In the genomic region with DNA sequence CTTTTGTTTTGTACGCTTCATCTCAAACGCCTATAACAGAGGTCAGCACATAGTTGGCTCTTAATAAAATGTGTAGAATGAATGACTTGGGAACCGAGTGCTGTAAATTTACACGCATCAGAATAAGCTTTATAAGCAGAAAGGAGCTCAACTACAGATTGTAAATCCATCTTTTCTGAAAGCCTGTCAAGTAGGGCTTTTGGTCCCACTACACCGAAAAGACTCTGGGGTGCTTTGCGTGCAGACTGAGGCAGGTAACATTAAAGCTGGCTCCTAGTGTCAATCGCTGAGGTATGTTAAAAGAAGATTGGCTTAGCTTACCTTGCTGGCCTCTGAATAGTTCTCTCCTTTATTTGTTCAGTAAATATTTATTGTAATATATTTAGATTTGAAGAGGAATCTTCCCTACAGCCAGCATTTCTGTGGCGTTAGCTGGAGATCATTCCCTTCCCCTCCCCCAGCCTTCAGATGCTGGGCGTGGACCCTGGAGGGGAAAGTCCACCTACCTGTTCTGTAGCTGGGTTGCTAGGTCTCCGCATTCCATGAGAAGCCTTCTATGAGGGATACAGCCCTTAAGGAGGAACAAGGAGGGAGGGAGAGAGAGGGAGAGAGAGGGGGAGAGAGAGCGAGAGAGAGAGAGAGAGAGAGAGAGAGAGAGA, we compare ENCODE assay signal across 7 mouse cellular contexts. TPM values are rescaled to one million over a fixed set of nuclear protein-coding genes. Genes with fewer than 3 reads are reported as not detected.
A peak's percentile ranks its signal among the peaks of the same experiment; 100 is the strongest.
DNase-seq lines count a peak whose midpoint lies in the region; ATAC-seq and TF ChIP-seq lines count a peak whose summit lies in the region.

No protein-coding gene starts in this region.

- no peak overlapping the region for H3K27ac ChIP-seq in MEL (ENCODE audit: control insufficient read depth, low read depth, low read length)
- H3K27ac ChIP-seq in forebrain, embryonic 12.5 days = 0 out of 2 replicates have a peak overlapping the region, but pooled peaks have one; percentile 76
- no peak overlapping the region for H3K27ac ChIP-seq in limb, embryonic 10.5 days
- H3K27ac ChIP-seq in midbrain, embryonic 15.5 days = peak overlapping the region; percentile 92

- H3K4me3 ChIP-seq in MEL (ENCODE audit: control insufficient read depth in 1 of 2, insufficient read depth in 1 of 2, low read depth in 2 of 2, low read length in 2 of 2) = no peak overlapping the region
- peak overlapping the region; percentile 53 for H3K4me3 ChIP-seq in forebrain, embryonic 12.5 days (replicated peaks)
- peak overlapping the region; percentile 60 for H3K4me3 ChIP-seq in limb, embryonic 10.5 days
- H3K4me3 ChIP-seq in midbrain, embryonic 15.5 days = peak overlapping the region; percentile 56

- TF ChIP-seq RAD21 in MEL (IDR thresholded peaks at IDR 0.05; ENCODE audit: low read depth, low read length) = no peak

- no peak overlapping the region for H3K9ac ChIP-seq in MEL (ENCODE audit: control insufficient read depth, low read depth, low read length, poor library complexity, severe bottlenecking)
- peak overlapping the region; percentile 68 for H3K9ac ChIP-seq in forebrain, embryonic 12.5 days
- H3K9ac ChIP-seq in midbrain, embryonic 15.5 days = peak overlapping the region; percentile 75

- no peak for TF ChIP-seq CTCF in MEL (IDR thresholded peaks at IDR 0.05 in 2 of 3, conservative IDR thresholded peaks at IDR 0.05 in 1 of 3; ENCODE audit: control insufficient read depth in 1 of 3, insufficient read depth in 1 of 3, low read depth in 2 of 3, low read length in 3 of 3, poor library complexity in 1 of 3, severe bottlenecking in 1 of 3)

- H3K27me3 ChIP-seq in MEL (ENCODE audit: control insufficient read depth in 1 of 2, insufficient read depth in 2 of 2, low read length in 2 of 2) = peaks cover 2% of the 10 kb centered on the region in 2 experiments; a peak in 3 of 4 replicates
- 0 out of 2 replicates have a peak, but pooled peaks cover 11% of the 10 kb centered on the region for H3K27me3 ChIP-seq in forebrain, embryonic 12.5 days
- H3K27me3 ChIP-seq in limb, embryonic 10.5 days (ENCODE audit: low read depth, poor library complexity, severe bottlenecking) = peaks cover 33% of the 10 kb centered on the region
- H3K27me3 ChIP-seq in midbrain, embryonic 15.5 days (replicated peaks) = no peaks in the 10 kb centered on the region

- no peaks in the 10 kb centered on the region for H3K79me2 ChIP-seq in MEL (ENCODE audit: control insufficient read depth, insufficient read depth, low read length, poor library complexity)

- no peak for ATAC-seq in forebrain, embryonic 12.5 days (ENCODE audit: low FRiP score)
- ATAC-seq in midbrain, embryonic 15.5 days (replicated peaks) = no peak

- DNase-seq in B cell, adult 2 months = peak; percentile 12 to 14
- no peak for DNase-seq in MEL (ENCODE audit: low read depth, low spot score)
- no peak for DNase-seq in limb, embryonic 10.5 days (ENCODE audit: low spot score)
- DNase-seq in spleen, adult 12 weeks (ENCODE audit: low spot score) = no peak
- no peak for DNase-seq in ovary, postnatal 36 days (ENCODE audit: low spot score)

- H3K4me2 ChIP-seq in forebrain, embryonic 12.5 days = peak overlapping the region; percentile 85
- H3K4me2 ChIP-seq in midbrain, embryonic 15.5 days = peak overlapping the region; percentile 92

- H3K9me3 ChIP-seq in MEL (replicated peaks; ENCODE audit: insufficient read depth, low read length) = no peaks in the 10 kb centered on the region
- H3K9me3 ChIP-seq in forebrain, embryonic 12.5 days = no peaks in the 10 kb centered on the region
- no peaks in the 10 kb centered on the region for H3K9me3 ChIP-seq in limb, embryonic 10.5 days (replicated peaks)
- no peaks in the 10 kb centered on the region for H3K9me3 ChIP-seq in midbrain, embryonic 15.5 days

- WGBS in forebrain, embryonic 12.5 days = 3% methylated on average over 10 of the region's 11 CpGs
- 2% methylated on average over 10 of the region's 11 CpGs for WGBS in limb, embryonic 10.5 days
- WGBS in midbrain, embryonic 15.5 days = 5% methylated on average over 10 of the region's 11 CpGs

- no peak for TF ChIP-seq EP300 in MEL (IDR thresholded peaks at IDR 0.05; ENCODE audit: low read depth in 1 of 2, low read length in 2 of 2)

- H3K36me3 ChIP-seq in MEL (ENCODE audit: control insufficient read depth in 1 of 2, insufficient read depth in 2 of 2, low read length in 2 of 2) = no peaks in the 10 kb centered on the region
- no peaks in the 10 kb centered on the region for H3K36me3 ChIP-seq in forebrain, embryonic 12.5 days (replicated peaks)
- no peaks in the 10 kb centered on the region for H3K36me3 ChIP-seq in limb, embryonic 10.5 days
- H3K36me3 ChIP-seq in midbrain, embryonic 15.5 days (replicated peaks) = no peaks in the 10 kb centered on the region

- no peak for TF ChIP-seq POLR2A in MEL (IDR thresholded peaks at IDR 0.05; ENCODE audit: control insufficient read depth in 1 of 2, insufficient read depth in 1 of 2, low read depth in 1 of 2, low read length in 2 of 2, poor library complexity in 1 of 2)

- H3K4me1 ChIP-seq in MEL (ENCODE audit: control insufficient read depth in 1 of 2, insufficient read depth in 2 of 2, low read length in 2 of 2) = peaks cover 0 to 5% of the 10 kb centered on the region in 2 experiments; a peak in 2 of 4 replicates
- peaks cover 22% of the 10 kb centered on the region for H3K4me1 ChIP-seq in forebrain, embryonic 12.5 days
- H3K4me1 ChIP-seq in limb, embryonic 10.5 days = peaks cover 15% of the 10 kb centered on the region
- peaks cover 26% of the 10 kb centered on the region for H3K4me1 ChIP-seq in midbrain, embryonic 15.5 days

TF ChIP-seq in MEL, 35 proteins besides CTCF, POLR2A, EP300 and RAD21:
- no peak for TF ChIP-seq CHD1 (IDR thresholded peaks at IDR 0.05; ENCODE audit: low read depth, low read length)
- TF ChIP-seq RCOR1 (IDR thresholded peaks at IDR 0.05; ENCODE audit: low read depth, low read length) = 0 out of 2 replicates have a peak, but pooled peaks have one; percentile 5

RNA-seq across cellular contexts. Expression of a gene that starts 1.0 kb away (rescaled TPM):
- 0.04 and 0.07 TPM in 2 replicates for total RNA-seq in MEL (2012; rRNA removed)
- under 1 TPM in 1 of 2 experiments, not detected in 1; 0.86 TPM for polyA plus RNA-seq in MEL (2012; ENCODE audit: insufficient read depth in 1 of 2, insufficient read length in 2 of 2, low read depth in 1 of 2, low replicate concordance in 2 of 2, missing spikeins in 1 of 2)
- polyA plus RNA-seq in forebrain, embryonic 12.5 days (2016; fragmentation: Nextera tagmentation; extraction: Ambion mirVana) = 5.9 and 6.0 TPM in 2 replicates
- 6.2 and 6.5 TPM in 2 replicates for polyA plus RNA-seq in limb, embryonic 10.5 days (2016; fragmentation: Nextera tagmentation; extraction: Ambion mirVana)
- 11.6 and 13.7 TPM in 2 replicates for polyA plus RNA-seq in midbrain, embryonic 15.5 days (2015; fragmentation: Nextera tagmentation; extraction: Ambion mirVana)

RNA-seq across cellular contexts. Expression of a gene that starts 50.1 kb away (rescaled TPM):
- total RNA-seq in MEL (2012; rRNA removed) = 10.6 and 12.9 TPM in 2 replicates
- polyA plus RNA-seq in MEL (2012; ENCODE audit: insufficient read depth in 1 of 2, insufficient read length in 2 of 2, low read depth in 1 of 2, low replicate concordance in 2 of 2, missing spikeins in 1 of 2) = 10 to 100 TPM in 1 of 2 experiments, not detected in 1; 31.6 TPM
- 27.6 and 28.8 TPM in 2 replicates for polyA plus RNA-seq in forebrain, embryonic 12.5 days (2016; fragmentation: Nextera tagmentation; extraction: Ambion mirVana)
- polyA plus RNA-seq in limb, embryonic 10.5 days (2016; fragmentation: Nextera tagmentation; extraction: Ambion mirVana) = 17.7 and 21.4 TPM in 2 replicates
- 25.9 and 27.5 TPM in 2 replicates for polyA plus RNA-seq in midbrain, embryonic 15.5 days (2015; fragmentation: Nextera tagmentation; extraction: Ambion mirVana)

Comparison
In these comparisons a context has a peak if more than half of its experiments do, and no peak if none do; other contexts are left out.
1. DNase-seq: peak in B cell, adult 2 months (2 of 2); none in MEL (single experiment), limb, embryonic 10.5 days (single experiment), spleen, adult 12 weeks (single experiment) and ovary, postnatal 36 days (single experiment).
2. H3K27ac ChIP-seq: peak in forebrain, embryonic 12.5 days (single experiment) and midbrain, embryonic 15.5 days (single experiment); none in MEL (single experiment) and limb, embryonic 10.5 days (single experiment).
3. H3K4me3 ChIP-seq: peak in forebrain, embryonic 12.5 days (single experiment), limb, embryonic 10.5 days (single experiment) and midbrain, embryonic 15.5 days (single experiment); none in MEL (0 of 2).